Mouse (Mus musculus) midbrain, embryonic 10.5 days (tissue): ENCODE measurements around the gene Tmem44. TPM values are rescaled to one million over a fixed set of nuclear protein-coding genes. Genes with fewer than 3 reads are reported as not detected.

ENCODE experiments used
- DNase-seq: peaks from one replicate; pipeline ENCODE4 v3.0.0-alpha.2; 2017; ENCODE audit warnings: low spot score
- H3K27ac ChIP-seq: fragments of 300-500 bp; sonication (generic); replicated peaks from 2 replicates; pipeline ENCODE4 v1.5.1; 2016; ENCODE audit warnings: mild to moderate bottlenecking
- H3K27me3 ChIP-seq: fragments of 300-500 bp; sonication (generic); 2 replicates; pipeline ENCODE4 v1.6.1; 2016; ENCODE audit warnings: low read depth, mild to moderate bottlenecking; ENCODE audit not compliant: poor library complexity, severe bottlenecking
- H3K36me3 ChIP-seq: fragments of 300-500 bp; sonication (generic); 2 replicates; pipeline ENCODE4 v1.6.1; 2016; ENCODE audit warnings: mild to moderate bottlenecking, moderate library complexity
- H3K4me1 ChIP-seq: fragments of 300-500 bp; sonication (generic); 2 replicates; pipeline ENCODE4 v1.6.1; 2016
- H3K4me3 ChIP-seq: fragments of 300-500 bp; sonication (generic); 2 replicates; pipeline ENCODE4 v1.5.1; 2016; ENCODE audit warnings: mild to moderate bottlenecking, moderate library complexity
- H3K9me3 ChIP-seq: fragments of 300-500 bp; sonication (generic); replicated peaks from 2 replicates; pipeline ENCODE4 v1.6.1; 2016; ENCODE audit warnings: mild to moderate bottlenecking
- WGBS: fragments of 180-500 bp; shearing (Covaris S2); methylation state at CpG from one replicate; pipeline ENCODE4 v1.1.7; 2016; 5-methylcytosine and 5-hydroxymethylcytosine counted together
- polyA plus RNA-seq: library from polyadenylated mRNA; unstranded; fragments of >200 nt; fragmentation: Nextera tagmentation; extraction: Ambion mirVana; gene quantifications from 2 replicates; pipeline ENCODE4 v1.2.1, GENCODE M21; 2016

Tmem44 gene
- polyA plus RNA-seq, 1 experiment from 2014 or later: 21.6 TPM

GRCm38 (mm10) chr16:30576392-30576791, 25.8 kb upstream of the Tmem44 start:
- no peak for DNase-seq
- WGBS: 92% methylated on average over 1 of the region's 1 CpGs
- Histone ChIP-seq H3K4me3 (no peak overlapping the region), H3K9me3 (no peaks in the 10 kb centered on the region), H3K36me3 (peaks cover 100% of the 10 kb centered on the region), H3K27ac (no peak overlapping the region), H3K27me3 (no peaks in the 10 kb centered on the region), H3K4me1 (no peaks in the 10 kb centered on the region)

- no peaks in the 10 kb centered on the region for H3K27me3 ChIP-seq
- peaks cover 100% of the 10 kb centered on the region for H3K36me3 ChIP-seq
- no peaks in the 10 kb centered on the region for H3K4me1 ChIP-seq
- 84% methylated on average over 7 of the region's 7 CpGs for WGBS
- no peaks in the 10 kb centered on the region for H3K9me3 ChIP-seq
- no peak for DNase-seq
- no peak overlapping the region for H3K27ac ChIP-seq
- no peak overlapping the region for H3K4me3 ChIP-seq
Observed at GRCm38 (mm10) chr16:30575815-30576214, 25.2 kb upstream of the Tmem44 start.

- Histone ChIP-seq H3K36me3 (peaks cover 100% of the 10 kb centered on the region), H3K27me3 (no peaks in the 10 kb centered on the region)
Observed at GRCm38 (mm10) chr16:30572239-30572638, 21.6 kb upstream of the Tmem44 start.

GRCm38 (mm10) chr16:30571378-30571777, 20.7 kb upstream of the Tmem44 start:
- 93% methylated on average over 5 of the region's 5 CpGs for WGBS
- Histone ChIP-seq H3K9me3 (no peaks in the 10 kb centered on the region), H3K27ac (no peak overlapping the region), H3K4me3 (no peak overlapping the region), H3K36me3 (peaks cover 100% of the 10 kb centered on the region), H3K4me1 (no peaks in the 10 kb centered on the region), H3K27me3 (no peaks in the 10 kb centered on the region)
- no peak for DNase-seq

More at GRCm38 (mm10) chr16:30572239-30572638, 21.6 kb upstream of the Tmem44 start:
- WGBS: 72% methylated on average over 4 of the region's 4 CpGs
- no peaks in the 10 kb centered on the region for H3K4me1 ChIP-seq
- no peak overlapping the region for H3K4me3 ChIP-seq
- H3K9me3 ChIP-seq: no peaks in the 10 kb centered on the region
- H3K27ac ChIP-seq: no peak overlapping the region
- DNase-seq: no peak

GRCm38 (mm10) chr16:30570173-30570572, 19.5 kb upstream of the Tmem44 start:
- Histone ChIP-seq H3K36me3 (peaks cover 100% of the 10 kb centered on the region), H3K9me3 (no peaks in the 10 kb centered on the region)

GRCm38 (mm10) chr16:30565631-30566030, 15.0 kb upstream of the Tmem44 start:
- no peak for DNase-seq
- H3K36me3 ChIP-seq: peaks cover 100% of the 10 kb centered on the region
- H3K27me3 ChIP-seq: no peaks in the 10 kb centered on the region
- no peak overlapping the region for H3K27ac ChIP-seq
- no peaks in the 10 kb centered on the region for H3K9me3 ChIP-seq
- H3K4me3 ChIP-seq: no peak overlapping the region
- H3K4me1 ChIP-seq: no peaks in the 10 kb centered on the region
- WGBS: 95% methylated on average over 6 of the region's 6 CpGs

More at GRCm38 (mm10) chr16:30570173-30570572, 19.5 kb upstream of the Tmem44 start:
- DNase-seq: no peak
- no peaks in the 10 kb centered on the region for H3K4me1 ChIP-seq
- H3K4me3 ChIP-seq: no peak overlapping the region
- no peak overlapping the region for H3K27ac ChIP-seq
- WGBS: 93% methylated on average over 4 of the region's 4 CpGs
- no peaks in the 10 kb centered on the region for H3K27me3 ChIP-seq

- no peaks in the 10 kb centered on the region for H3K27me3 ChIP-seq
- H3K4me1 ChIP-seq: no peaks in the 10 kb centered on the region
- H3K27ac ChIP-seq: no peak overlapping the region
- no peak overlapping the region for H3K4me3 ChIP-seq
- WGBS: 93% methylated on average over 4 of the region's 4 CpGs
- peaks cover 100% of the 10 kb centered on the region for H3K36me3 ChIP-seq
- peaks cover 18% of the 10 kb centered on the region; the same call in 1 of the 2 replicates for H3K9me3 ChIP-seq
- no peak for DNase-seq
Observed at GRCm38 (mm10) chr16:30560601-30561000, 10.0 kb upstream of the Tmem44 start.

- no peak for DNase-seq
- peaks cover 27% of the 10 kb centered on the region; the same call in 1 of the 2 replicates for H3K9me3 ChIP-seq
- H3K4me3 ChIP-seq: no peak overlapping the region
- WGBS: 94% methylated on average over 5 of the region's 5 CpGs
- H3K36me3 ChIP-seq: peaks cover 98% of the 10 kb centered on the region
- no peaks in the 10 kb centered on the region for H3K27me3 ChIP-seq
- H3K27ac ChIP-seq: no peak overlapping the region
- no peaks in the 10 kb centered on the region for H3K4me1 ChIP-seq
Observed at GRCm38 (mm10) chr16:30559312-30559992, 8.8 kb upstream of the Tmem44 start.

- WGBS: 97% methylated on average over 8 of the region's 8 CpGs
- peaks cover 22% of the 10 kb centered on the region for H3K4me1 ChIP-seq
- H3K9me3 ChIP-seq: peaks cover 30% of the 10 kb centered on the region; the same call in 1 of the 2 replicates
- no peak for DNase-seq
- peaks cover 6% of the 10 kb centered on the region for H3K27me3 ChIP-seq
- no peak overlapping the region for H3K27ac ChIP-seq
- no peak overlapping the region for H3K4me3 ChIP-seq
- H3K36me3 ChIP-seq: peaks cover 44% of the 10 kb centered on the region
Observed at GRCm38 (mm10) chr16:30554109-30554508, 3.5 kb upstream of the Tmem44 start.

GRCm38 (mm10) chr16:30552621-30553338, 2.1 kb upstream of the Tmem44 start:
- no peak for DNase-seq
- H3K27ac ChIP-seq: 0 out of 2 replicates have a peak overlapping the region, but pooled peaks have one; percentile 24

GRCm38 (mm10) chr16:30549966-30550747, 485 bp downstream of the Tmem44 start:
- H3K4me3 ChIP-seq: peak overlapping the region; percentile 86
- peaks cover 8% of the 10 kb centered on the region; the same call in 1 of the 2 replicates for H3K9me3 ChIP-seq
- peaks cover 25% of the 10 kb centered on the region for H3K4me1 ChIP-seq
- H3K27me3 ChIP-seq: peaks cover 9% of the 10 kb centered on the region
- under 1% methylated on average over 63 of the region's 63 CpGs for WGBS
- peaks cover 27% of the 10 kb centered on the region for H3K36me3 ChIP-seq
- peak; percentile 88 for DNase-seq
- peak overlapping the region; percentile 97 for H3K27ac ChIP-seq

More at GRCm38 (mm10) chr16:30552621-30553338, 2.1 kb upstream of the Tmem44 start:
- Histone ChIP-seq H3K4me3 (no peak overlapping the region), H3K27me3 (peaks cover 9% of the 10 kb centered on the region), H3K9me3 (peaks cover 30% of the 10 kb centered on the region; the same call in 1 of the 2 replicates), H3K4me1 (peaks cover 25% of the 10 kb centered on the region), H3K36me3 (peaks cover 31% of the 10 kb centered on the region)
- 43% methylated on average over 11 of the region's 11 CpGs for WGBS

GRCm38 (mm10) chr16:30549516-30549915, 1.1 kb downstream of the Tmem44 start:
- H3K27me3 ChIP-seq: peaks cover 9% of the 10 kb centered on the region
- peaks cover 25% of the 10 kb centered on the region for H3K4me1 ChIP-seq
- H3K36me3 ChIP-seq: peaks cover 28% of the 10 kb centered on the region
- H3K9me3 ChIP-seq: peaks cover 3% of the 10 kb centered on the region; the same call in 1 of the 2 replicates
- H3K4me3 ChIP-seq: peak overlapping the region; percentile 86
- WGBS: 90% methylated on average over 7 of the region's 7 CpGs
- H3K27ac ChIP-seq: peak overlapping the region; percentile 97; the same call in 1 of the 2 replicates
- DNase-seq: no peak
